Mouse (Mus musculus) myocyte (in vitro differentiated cells): ENCODE data around the gene Rragc.

Experiments used
- CEBPB ChIP-seq: IDR thresholded peaks from 2 replicates; pipeline ENCODE4 v1.6.1; 2011; ENCODE audit warnings: mild to moderate bottlenecking, moderate library complexity; ENCODE audit not compliant: poor library complexity, insufficient read depth, severe bottlenecking
- E2F4 ChIP-seq: IDR thresholded peaks from one replicate; pipeline ENCODE4 v1.6.1; 2011; ENCODE audit warnings: mild to moderate bottlenecking, control low read depth, moderate library complexity; ENCODE audit not compliant: insufficient read depth
- MAX ChIP-seq: IDR thresholded peaks from one replicate; pipeline ENCODE4 v1.6.1; 2011; ENCODE audit warnings: low read depth, mild to moderate bottlenecking, control low read depth
- POLR2A ChIP-seq: IDR thresholded peaks from one replicate; pipeline ENCODE4 v1.6.1; 2011; ENCODE audit warnings: low read depth, mild to moderate bottlenecking, control low read depth, moderate library complexity; ENCODE audit not compliant: insufficient read length
- POLR2AphosphoS2 ChIP-seq: IDR thresholded peaks from one replicate; pipeline ENCODE4 v1.6.1; 2011; ENCODE audit warnings: low read depth, control low read depth; ENCODE audit not compliant: insufficient read length
- REST ChIP-seq: IDR thresholded peaks from one replicate; pipeline ENCODE4 v1.6.1; 2011; ENCODE audit warnings: mild to moderate bottlenecking, control low read depth, moderate library complexity; ENCODE audit not compliant: insufficient read depth, insufficient read length
- SRF ChIP-seq: IDR thresholded peaks from one replicate; pipeline ENCODE4 v1.6.1; 2011; ENCODE audit warnings: low read depth; ENCODE audit not compliant: control insufficient read depth, insufficient read length
- TCF12 ChIP-seq: IDR thresholded peaks from one replicate; pipeline ENCODE4 v1.6.1; 2011; ENCODE audit warnings: mild to moderate bottlenecking, control low read depth; ENCODE audit not compliant: poor library complexity, insufficient read depth, severe bottlenecking
- USF1 ChIP-seq: IDR thresholded peaks from one replicate; pipeline ENCODE4 v1.6.1; 2011; ENCODE audit warnings: low read depth, mild to moderate bottlenecking, control low read depth, moderate library complexity

DNA sequence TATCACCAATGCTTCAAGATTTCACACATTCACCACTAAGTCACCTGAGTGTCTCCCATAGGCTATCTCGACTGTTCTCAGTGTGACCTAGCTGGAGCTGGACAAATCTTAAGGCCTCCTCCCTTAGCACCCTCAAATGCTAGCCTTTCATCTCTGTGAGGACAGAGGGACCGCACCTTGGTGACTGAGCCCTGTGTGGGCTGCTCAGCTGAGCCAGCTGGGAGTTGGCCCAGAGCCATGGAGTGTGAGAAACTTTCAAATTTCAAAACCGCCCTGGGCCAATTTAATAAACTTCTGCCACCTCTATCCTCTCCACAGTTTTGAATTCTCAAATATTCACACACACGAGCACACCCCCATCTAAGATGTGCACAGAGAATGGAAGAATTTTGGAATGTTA lies 43.7 kb downstream of the Rragc start:
- TF ChIP-seq USF1 (no peak), E2F4 (no peak), POLR2A (no peak), MAX (no peak), TCF12 (no peak), CEBPB (no peak), POLR2AphosphoS2 (no peak), SRF (no peak), REST (no peak)
